24 mouse cellular contexts compared by ENCODE assay signal in genomic region chr12:80830211-80830610, GRCm38 (mm10). TPM values are rescaled to one million over a fixed set of nuclear protein-coding genes. Genes with fewer than 3 reads are reported as not detected.
A peak's percentile ranks its signal among the peaks of the same experiment; 100 is the strongest.
DNase-seq lines count a peak whose midpoint lies in the region; ATAC-seq and TF ChIP-seq lines count a peak whose summit lies in the region.
"Had no signal": no experiment of that assay in that cellular context is flagged by ENCODE, and none has a peak within 500 bp of the region (broad histone marks: within the 10 kb centered on the region; RNA-seq: fewer than 3 reads in every experiment).

No protein-coding gene starts in this region.

- no peak for TF ChIP-seq EP300 in lung, postnatal 0 days (IDR thresholded peaks at IDR 0.05)

- H3K4me3 ChIP-seq in gastrocnemius, adult 2 months = peak overlapping the region; percentile 7
- no peak overlapping the region for H3K4me3 ChIP-seq in hindbrain, embryonic 15.5 days
- no peak overlapping the region for H3K4me3 ChIP-seq in hindbrain, embryonic 14.5 days (replicated peaks; ENCODE audit: low read length)
- no peak overlapping the region for H3K4me3 ChIP-seq in layer of hippocampus, adult 2 months
- no peak overlapping the region for H3K4me3 ChIP-seq in lung, postnatal 0 days (ENCODE audit: low read depth, low read length)
- H3K4me3 ChIP-seq: embryonic facial prominence, embryonic 12.5 days; hindbrain, embryonic 13.5 days; intestine, embryonic 15.5 days; liver, embryonic 12.5 days; neural tube, embryonic 15.5 days had no signal

- ATAC-seq in hindbrain, embryonic 15.5 days (ENCODE audit: low FRiP score, low read depth) = no peak
- no peak for ATAC-seq in hindbrain, embryonic 14.5 days (ENCODE audit: low FRiP score)
- no peak for ATAC-seq in lung, postnatal 0 days
- ATAC-seq: forebrain, embryonic 14.5 days; intestine, embryonic 15.5 days; liver, embryonic 12.5 days; midbrain, embryonic 16.5 days; Patski had no signal

- no peaks in the 10 kb centered on the region for H3K9me3 ChIP-seq in hindbrain, embryonic 15.5 days
- no peaks in the 10 kb centered on the region for H3K9me3 ChIP-seq in hindbrain, embryonic 14.5 days (ENCODE audit: control insufficient read depth, low read length)
- no peaks in the 10 kb centered on the region for H3K9me3 ChIP-seq in lung, postnatal 0 days (ENCODE audit: low read length)
- H3K9me3 ChIP-seq: embryonic facial prominence, embryonic 12.5 days; hindbrain, embryonic 13.5 days; intestine, embryonic 15.5 days; liver, embryonic 12.5 days; neural tube, embryonic 15.5 days had no signal

- intact Hi-C loops in gastrocnemius, adult 2 months (cut with DNase I) = no loop called here

- H3K27me3 ChIP-seq in hindbrain, embryonic 15.5 days = no peaks in the 10 kb centered on the region
- no peaks in the 10 kb centered on the region for H3K27me3 ChIP-seq in hindbrain, embryonic 14.5 days (ENCODE audit: control insufficient read depth, insufficient read depth, low read length)
- H3K27me3 ChIP-seq in lung, postnatal 0 days (replicated peaks; ENCODE audit: insufficient read depth, low read length) = no peaks in the 10 kb centered on the region
- H3K27me3 ChIP-seq: embryonic facial prominence, embryonic 12.5 days; hindbrain, embryonic 13.5 days; intestine, embryonic 15.5 days; liver, embryonic 12.5 days; neural tube, embryonic 15.5 days; Patski had no signal

- H3K4me2 ChIP-seq in hindbrain, embryonic 15.5 days = no peak overlapping the region
- H3K4me2 ChIP-seq in hindbrain, embryonic 14.5 days (replicated peaks) = no peak overlapping the region
- no peak overlapping the region for H3K4me2 ChIP-seq in lung, postnatal 0 days (replicated peaks; ENCODE audit: low read depth, low read length)
- H3K4me2 ChIP-seq: embryonic facial prominence, embryonic 12.5 days; hindbrain, embryonic 13.5 days; intestine, embryonic 15.5 days; liver, embryonic 12.5 days; neural tube, embryonic 15.5 days had no signal

- TF ChIP-seq CTCF in gastrocnemius, adult 2 months (IDR thresholded peaks at IDR 0.05) = no peak
- TF ChIP-seq CTCF in layer of hippocampus, adult 2 months (conservative IDR thresholded peaks at IDR 0.05) = no peak
- TF ChIP-seq CTCF in lung, postnatal 0 days (IDR thresholded peaks at IDR 0.05) = no peak

- no peak for DNase-seq in gastrocnemius, adult 2 months
- no peak for DNase-seq in gastrocnemius, adult 18-20 months (ENCODE audit: low spot score)
- no peak for DNase-seq in hindbrain, embryonic 14.5 days (ENCODE audit: low spot score)
- no peak for DNase-seq in layer of hippocampus, adult 2 months (ENCODE audit: low spot score in 2 of 2)
- DNase-seq in layer of hippocampus, adult 8-10 months (ENCODE audit: low spot score in 2 of 2) = no peak
- DNase-seq in lung, postnatal 0 days (ENCODE audit: low spot score) = no peak
- no peak for DNase-seq in lung, postnatal 25 days (ENCODE audit: low spot score)
- DNase-seq: adrenal gland, postnatal 14 days; cerebellum, adult 11 months; cerebellum, postnatal 10 days; gastrocnemius, postnatal 36 days; left cerebral cortex, postnatal 4 days; lung, postnatal 14 days; spleen, adult 18-20 months; thymus, postnatal 25 days had no signal

- no peaks in the 10 kb centered on the region for H3K36me3 ChIP-seq in hindbrain, embryonic 15.5 days
- 0 out of 2 replicates have a peak, but pooled peaks cover 3% of the 10 kb centered on the region for H3K36me3 ChIP-seq in hindbrain, embryonic 14.5 days (replicated peaks; ENCODE audit: control insufficient read depth, insufficient read depth)
- H3K36me3 ChIP-seq in lung, postnatal 0 days (ENCODE audit: insufficient read depth, low read length) = 0 out of 2 replicates have a peak, but pooled peaks cover 4% of the 10 kb centered on the region
- H3K36me3 ChIP-seq: embryonic facial prominence, embryonic 12.5 days; intestine, embryonic 15.5 days; neural tube, embryonic 15.5 days had no signal

- 78% methylated on average over 2 of the region's 2 CpGs for WGBS in hindbrain, embryonic 15.5 days
- WGBS in hindbrain, embryonic 14.5 days = 76% methylated on average over 2 of the region's 2 CpGs
- 33% methylated on average over 2 of the region's 2 CpGs for WGBS in lung, postnatal 0 days

- H3K27ac ChIP-seq in gastrocnemius, adult 2 months = peak overlapping the region; percentile 90
- 0 out of 2 replicates have a peak overlapping the region, but pooled peaks have one; percentile 6 for H3K27ac ChIP-seq in hindbrain, embryonic 15.5 days (replicated peaks)
- H3K27ac ChIP-seq in hindbrain, embryonic 14.5 days = no peak overlapping the region
- peak overlapping the region; percentile 65; the same call in 1 of the 2 replicates for H3K27ac ChIP-seq in layer of hippocampus, adult 2 months
- peak overlapping the region; percentile 20; the same call in 1 of the 2 replicates for H3K27ac ChIP-seq in lung, postnatal 0 days (ENCODE audit: low read length)
- H3K27ac ChIP-seq: embryonic facial prominence, embryonic 12.5 days; hindbrain, embryonic 13.5 days; intestine, embryonic 15.5 days; neural tube, embryonic 15.5 days had no signal

- H3K4me1 ChIP-seq in hindbrain, embryonic 15.5 days (replicated peaks) = peaks cover 3% of the 10 kb centered on the region; the same call in 1 of the 2 replicates
- H3K4me1 ChIP-seq in hindbrain, embryonic 14.5 days (replicated peaks; ENCODE audit: control insufficient read depth, insufficient read depth, low read length) = 0 out of 2 replicates have a peak, but pooled peaks cover 3% of the 10 kb centered on the region
- H3K4me1 ChIP-seq in lung, postnatal 0 days (ENCODE audit: insufficient read depth, low read depth, low read length) = peaks cover 51% of the 10 kb centered on the region
- H3K4me1 ChIP-seq: embryonic facial prominence, embryonic 12.5 days had no signal

- H3K9ac ChIP-seq in hindbrain, embryonic 15.5 days = no peak overlapping the region
- no peak overlapping the region for H3K9ac ChIP-seq in hindbrain, embryonic 14.5 days
- H3K9ac ChIP-seq in lung, postnatal 0 days (replicated peaks; ENCODE audit: low read depth) = no peak overlapping the region
- H3K9ac ChIP-seq: embryonic facial prominence, embryonic 12.5 days; hindbrain, embryonic 13.5 days; intestine, embryonic 15.5 days; liver, embryonic 12.5 days; neural tube, embryonic 15.5 days had no signal

RNA-seq across cellular contexts. Expression of gene Susd6, which starts 39.9 kb away (rescaled TPM):
- total RNA-seq in gastrocnemius, adult 2 months (2021) = 10 to 100 TPM; 37.7 to 41.1 TPM
- 10 to 100 TPM; 39.3 to 43.9 TPM for total RNA-seq in gastrocnemius, adult 18-20 months (2021)
- polyA plus RNA-seq in hindbrain, embryonic 15.5 days (2015; fragmentation: Nextera tagmentation; extraction: Ambion mirVana) = 12.6 and 13.1 TPM in 2 replicates
- 12.5 and 14.8 TPM in 2 replicates for polyA plus RNA-seq in hindbrain, embryonic 14.5 days (2014; fragmentation: Nextera tagmentation; extraction: Ambion mirVana)
- total RNA-seq in layer of hippocampus, adult 2 months (2021) = 10 to 100 TPM; 71.6 to 72.1 TPM
- total RNA-seq in layer of hippocampus, adult 8-10 months (2022) = 10 to 100 TPM; 62.8 to 67.0 (median 65.0) TPM
- 26.5 and 34.9 TPM in 2 replicates for polyA plus RNA-seq in lung, postnatal 0 days (2015; fragmentation: Nextera tagmentation; extraction: Ambion mirVana)
